Mouse (Mus musculus): ENCODE data around the gene Iglon5. TPM values are rescaled to one million over a fixed set of nuclear protein-coding genes. Genes with fewer than 3 reads are reported as not detected.

The Iglon5 gene
- total RNA-seq, 4 experiments from 2014 or later, result 21.4 to 23.8 (median 22.9) TPM

DNA sequence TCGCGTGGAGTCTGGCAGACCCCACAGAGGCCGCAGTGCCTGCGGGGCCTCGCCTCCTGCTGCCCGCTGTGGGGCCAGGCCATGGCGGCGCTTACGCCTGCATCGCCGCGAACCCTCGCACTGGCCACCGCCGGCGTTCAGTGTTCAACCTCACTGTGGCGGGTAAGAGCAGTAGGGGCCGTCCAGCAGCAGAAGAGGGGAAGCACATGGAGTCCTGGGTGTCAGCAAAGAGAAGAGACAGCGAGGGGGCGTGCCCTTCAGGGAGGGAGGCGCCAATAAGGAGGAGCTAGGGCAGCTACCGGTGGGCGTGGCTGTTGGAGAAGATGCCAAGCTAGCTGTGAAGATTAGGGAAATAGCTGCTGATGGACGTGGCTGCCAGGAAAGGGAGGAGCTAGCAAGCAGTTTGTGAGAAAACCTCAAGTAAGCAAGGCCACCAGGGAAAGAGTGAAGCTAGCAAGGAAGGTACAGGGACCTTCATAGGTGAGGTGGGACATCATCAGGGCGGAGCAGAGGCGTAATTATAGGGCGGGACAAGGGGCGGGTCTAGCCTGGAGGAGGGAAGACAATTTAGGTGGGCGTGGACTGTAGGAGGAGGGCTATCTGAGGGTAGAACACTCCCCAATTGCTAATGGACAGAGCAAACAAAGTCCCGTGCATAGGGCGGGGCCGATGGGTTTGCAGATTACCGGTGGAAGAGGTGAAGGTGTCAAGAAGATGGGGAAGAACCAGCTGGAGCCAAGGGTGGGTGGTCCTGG, 24.4 kb downstream of the Iglon5 start:
- peak; percentile 71 to 73 for DNase-seq (ENCODE audit: low spot score in 2 of 2)

DNA sequence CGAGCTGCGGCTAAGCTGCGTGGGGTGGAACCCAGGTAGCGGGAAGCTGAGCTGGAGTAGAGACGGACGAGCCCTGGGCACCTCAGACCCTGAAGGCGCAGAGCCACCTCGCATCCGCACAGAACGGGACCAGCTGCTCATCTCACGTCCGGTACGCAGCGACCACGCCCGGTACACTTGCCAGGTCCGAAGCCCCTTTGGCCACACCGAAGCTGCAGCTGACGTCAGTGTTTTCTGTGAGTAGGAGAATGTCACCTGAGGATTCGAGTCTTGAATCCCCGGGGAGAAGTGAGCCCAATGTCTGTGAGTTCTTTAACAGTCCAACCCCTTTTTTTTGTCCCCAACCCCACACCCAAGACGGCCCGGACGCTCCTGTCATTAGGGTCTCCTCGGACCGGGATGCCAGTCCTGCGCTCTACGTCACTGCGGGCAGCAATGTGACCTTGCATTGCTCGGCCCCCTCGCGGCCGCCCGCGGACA, 25.0 kb downstream of the Iglon5 start:
- no peak for DNase-seq (ENCODE audit: low spot score in 2 of 2)

DNA sequence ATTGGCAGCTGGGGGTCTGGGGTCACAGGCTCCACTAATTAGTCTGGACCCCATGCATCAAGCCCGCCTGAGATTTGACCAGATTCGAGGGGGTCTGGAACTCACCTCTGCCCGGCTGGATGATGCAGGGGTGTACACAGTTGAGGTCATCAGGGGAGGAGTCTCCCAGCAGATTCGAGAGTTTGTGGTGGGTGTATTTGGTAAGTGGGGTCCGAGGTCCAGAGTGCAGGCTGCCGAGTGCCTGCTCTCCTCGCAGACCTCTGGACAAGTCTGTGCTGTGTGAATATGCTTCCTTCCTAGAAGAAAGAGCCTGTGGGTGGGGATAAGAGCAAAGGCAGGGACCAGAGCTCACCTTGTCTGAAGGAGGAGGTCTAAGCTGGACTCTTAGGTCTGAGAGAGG, 25.9 kb downstream of the Iglon5 start:
- DNase-seq (ENCODE audit: low spot score in 2 of 2), result no peak

DNA sequence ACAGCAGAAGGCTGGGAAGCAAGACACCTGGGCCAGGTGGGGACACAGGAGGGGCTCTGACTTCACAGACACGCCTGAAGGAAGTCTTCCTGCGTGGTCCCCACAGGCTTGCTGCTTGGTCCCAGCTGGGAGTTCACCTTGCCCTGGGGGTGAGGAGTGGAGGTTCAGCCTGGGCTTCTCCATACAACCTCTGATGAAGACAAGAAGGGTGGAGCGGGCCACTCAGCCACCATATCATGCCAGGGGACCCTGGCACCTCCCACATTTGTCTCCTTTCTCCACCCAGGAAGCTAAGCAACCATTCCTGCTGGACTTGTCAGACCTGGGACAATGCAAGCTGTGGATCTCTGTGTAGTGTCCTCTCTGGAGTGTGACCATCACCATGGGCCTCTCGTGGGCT, 27.0 kb downstream of the Iglon5 start, which contains the start of gene Vsig10l:
Gene Vsig10l, plus strand, starts transcription at position 301 of the 400 bp plus-strand sequence.
- DNase-seq (ENCODE audit: low spot score in 2 of 2), result no peak

DNA sequence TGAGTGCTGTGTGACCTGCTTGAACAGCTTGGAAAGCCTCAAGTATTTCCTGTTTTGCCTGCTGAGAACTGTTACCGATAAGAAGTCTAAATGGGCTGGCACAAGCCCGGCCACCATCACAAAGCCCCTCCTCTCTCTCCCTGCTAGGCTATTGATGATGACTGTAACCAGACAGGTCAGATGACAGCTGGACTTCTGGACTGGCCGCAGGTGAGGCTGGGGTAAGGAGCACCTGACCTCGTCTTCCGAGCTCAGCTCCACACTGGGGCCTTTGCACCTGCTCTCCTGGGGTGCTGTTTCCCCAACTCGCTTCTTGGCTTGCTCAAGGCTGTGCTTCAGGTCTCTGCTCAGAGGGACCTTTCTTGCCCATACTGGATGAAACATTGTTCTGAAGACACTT, 35.5 kb downstream of the Iglon5 start:
- no peak for DNase-seq (ENCODE audit: low spot score in 2 of 2)

DNA sequence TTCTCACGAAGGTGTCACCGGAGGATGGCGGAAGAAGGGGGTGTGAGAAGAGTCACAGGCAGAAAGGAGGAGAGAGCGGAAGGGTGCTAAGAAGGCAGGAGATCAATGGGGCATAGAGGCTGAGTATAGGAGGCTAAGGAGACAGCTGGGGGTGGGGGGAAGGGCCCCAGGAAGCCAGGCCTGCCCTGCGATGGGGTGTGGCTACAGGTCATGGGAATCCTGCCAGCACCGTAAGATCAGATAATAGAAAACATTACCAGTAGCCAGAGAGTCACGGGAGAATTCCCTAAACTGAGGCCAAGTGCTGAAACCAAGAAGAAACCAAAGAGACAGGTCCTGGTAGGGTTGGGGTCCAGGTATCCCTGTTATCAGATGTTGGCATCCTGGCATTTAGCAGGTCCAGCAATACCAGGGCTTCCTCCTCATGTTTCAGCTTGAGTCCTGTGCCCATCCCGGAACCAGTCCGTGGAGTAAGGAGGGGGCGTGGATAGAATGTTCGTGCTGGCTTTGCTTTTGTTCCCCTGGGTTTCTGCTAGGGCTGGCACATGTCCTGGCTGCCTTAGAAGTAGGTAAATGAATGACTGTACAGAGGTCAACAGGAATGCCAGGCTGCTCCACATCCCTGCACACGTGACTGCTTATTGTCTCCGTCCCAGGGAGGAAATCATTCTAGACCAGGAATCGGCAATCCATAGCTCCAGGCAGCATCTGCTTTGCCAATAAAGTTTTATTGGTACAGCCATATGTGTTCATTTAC, 36.1 kb downstream of the Iglon5 start:
- DNase-seq (ENCODE audit: low spot score in 2 of 2), result no peak

DNA sequence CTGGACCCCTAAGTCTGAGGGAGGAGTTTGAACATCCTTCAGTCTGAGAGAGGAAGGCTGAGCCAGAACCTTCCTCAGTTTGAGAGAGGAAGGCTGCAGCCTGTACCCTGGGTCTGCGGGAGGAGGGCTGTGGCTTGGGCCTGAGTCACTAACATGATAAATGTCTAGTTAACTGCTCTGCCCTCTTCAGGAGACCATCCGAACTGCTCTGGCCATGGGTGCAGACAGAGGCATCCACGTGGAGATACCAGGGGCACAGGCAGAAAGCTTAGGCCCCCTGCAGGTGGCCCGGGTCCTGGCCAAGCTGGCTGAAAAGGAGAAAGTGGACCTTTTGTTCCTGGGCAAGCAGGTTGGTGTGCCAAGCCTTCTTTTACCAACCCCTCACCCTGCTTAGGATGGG, 37.3 kb downstream of the Iglon5 start:
- no peak for DNase-seq (ENCODE audit: low spot score in 2 of 2)

DNA sequence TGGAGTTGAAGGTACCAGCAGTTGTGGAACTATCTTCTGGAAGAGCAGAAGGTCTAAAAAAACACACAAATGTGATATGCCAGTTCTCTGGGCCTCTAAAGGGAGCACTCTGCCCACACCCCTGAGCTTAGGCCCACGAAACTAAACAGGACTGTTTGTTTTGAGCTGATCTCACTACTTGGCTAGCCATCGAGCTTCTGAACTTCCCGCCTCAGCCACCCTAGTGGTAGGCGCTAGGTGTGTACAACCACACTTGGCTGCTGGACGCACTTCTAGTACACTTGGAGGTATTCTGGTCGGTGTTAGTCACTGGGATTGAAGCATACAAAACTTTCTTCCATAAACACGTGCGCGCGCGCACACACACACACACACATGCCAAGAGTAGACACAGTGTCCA, 38.1 kb downstream of the Iglon5 start:
- DNase-seq (ENCODE audit: low spot score in 2 of 2), result no peak

DNA sequence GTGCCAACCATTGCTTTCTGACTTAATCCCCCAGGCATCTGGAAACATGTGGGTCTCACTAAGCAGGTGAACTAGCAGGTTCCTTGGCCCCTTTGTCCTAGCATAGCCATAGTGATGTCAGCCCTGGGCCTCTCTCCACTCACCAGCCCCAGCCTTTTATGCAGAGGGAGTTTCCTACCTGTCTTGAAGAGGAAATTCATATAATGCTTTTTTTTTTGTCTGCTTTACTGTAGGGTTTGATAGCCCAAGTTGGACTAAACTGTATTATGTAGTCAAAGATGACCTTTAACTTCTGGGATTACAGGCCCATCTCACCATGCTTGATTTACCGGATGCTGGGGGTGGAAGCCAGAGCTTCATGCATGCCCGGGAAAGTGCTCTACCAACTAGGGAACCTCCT, 40.1 kb downstream of the Iglon5 start:
- no peak for DNase-seq (ENCODE audit: low spot score in 2 of 2)

DNA sequence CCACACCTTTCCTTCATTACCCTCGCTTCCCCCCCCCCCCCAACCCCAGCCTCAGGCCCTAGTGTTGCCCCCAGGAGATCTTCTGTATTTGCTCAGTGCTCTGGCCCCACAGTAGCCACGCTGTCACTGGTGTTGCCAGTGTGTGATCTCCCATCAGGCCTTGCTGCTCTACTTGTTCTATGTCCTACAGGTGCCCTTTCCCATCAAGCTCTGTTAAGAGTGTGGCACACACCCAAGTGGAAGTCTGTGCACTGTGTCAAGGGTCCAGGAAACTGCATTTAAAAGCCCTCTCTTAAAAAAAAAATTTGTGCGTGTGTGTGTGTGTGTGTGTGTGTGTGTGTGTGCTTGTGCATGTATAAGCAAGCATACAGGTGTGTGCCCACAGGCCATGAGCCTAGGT, 41.6 kb downstream of the Iglon5 start:
- DNase-seq (ENCODE audit: low spot score in 2 of 2), result no peak

DNA sequence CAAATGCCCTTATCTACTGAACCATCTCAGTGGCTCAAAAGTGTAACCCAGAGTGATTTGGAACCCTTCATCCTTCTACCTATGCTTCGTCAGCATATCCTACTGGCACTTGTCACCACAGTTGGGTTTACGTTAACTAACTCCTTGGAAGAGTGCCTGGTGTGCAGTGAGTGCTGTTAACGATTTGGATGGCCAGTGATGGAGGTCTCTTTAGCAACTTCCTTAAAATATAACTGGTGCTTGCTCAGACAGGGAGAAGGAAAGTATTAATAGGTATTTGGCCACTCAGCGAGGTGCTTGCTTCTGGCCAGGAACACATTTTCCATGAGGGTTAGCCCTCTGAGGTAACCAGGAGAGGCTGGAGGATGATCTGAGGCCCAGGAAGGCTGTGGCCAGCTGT, 42.1 kb downstream of the Iglon5 start:
- no peak for DNase-seq (ENCODE audit: low spot score in 2 of 2)

DNA sequence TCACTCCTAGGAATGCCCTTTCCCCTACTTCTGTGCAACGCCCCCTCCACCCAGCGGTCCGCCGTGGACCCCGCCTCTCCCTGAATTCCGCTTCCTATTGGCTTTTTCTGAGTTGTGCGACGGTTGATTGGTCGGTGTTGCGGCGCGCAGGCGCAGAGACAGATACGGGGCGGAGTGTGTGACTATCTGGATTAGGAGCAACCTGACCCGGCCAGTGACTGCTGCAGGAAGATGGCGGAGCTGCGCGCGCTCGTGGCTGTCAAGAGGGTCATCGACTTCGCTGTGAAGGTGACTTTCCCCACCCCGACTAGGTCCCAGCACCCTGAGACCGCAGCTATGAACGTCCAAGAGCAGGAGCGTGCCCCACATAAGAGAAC, 46.0 kb downstream of the Iglon5 start, which contains the start of the genes Etfb and Gm45233:
Gene Etfb, plus strand, starts transcription at position 167 of the 377 bp plus-strand sequence.
Gene Gm45233, plus strand, starts transcription at position 212 of the 377 bp plus-strand sequence.
- DNase-seq (ENCODE audit: low spot score in 2 of 2), result peak; percentile 94 to 95

DNA sequence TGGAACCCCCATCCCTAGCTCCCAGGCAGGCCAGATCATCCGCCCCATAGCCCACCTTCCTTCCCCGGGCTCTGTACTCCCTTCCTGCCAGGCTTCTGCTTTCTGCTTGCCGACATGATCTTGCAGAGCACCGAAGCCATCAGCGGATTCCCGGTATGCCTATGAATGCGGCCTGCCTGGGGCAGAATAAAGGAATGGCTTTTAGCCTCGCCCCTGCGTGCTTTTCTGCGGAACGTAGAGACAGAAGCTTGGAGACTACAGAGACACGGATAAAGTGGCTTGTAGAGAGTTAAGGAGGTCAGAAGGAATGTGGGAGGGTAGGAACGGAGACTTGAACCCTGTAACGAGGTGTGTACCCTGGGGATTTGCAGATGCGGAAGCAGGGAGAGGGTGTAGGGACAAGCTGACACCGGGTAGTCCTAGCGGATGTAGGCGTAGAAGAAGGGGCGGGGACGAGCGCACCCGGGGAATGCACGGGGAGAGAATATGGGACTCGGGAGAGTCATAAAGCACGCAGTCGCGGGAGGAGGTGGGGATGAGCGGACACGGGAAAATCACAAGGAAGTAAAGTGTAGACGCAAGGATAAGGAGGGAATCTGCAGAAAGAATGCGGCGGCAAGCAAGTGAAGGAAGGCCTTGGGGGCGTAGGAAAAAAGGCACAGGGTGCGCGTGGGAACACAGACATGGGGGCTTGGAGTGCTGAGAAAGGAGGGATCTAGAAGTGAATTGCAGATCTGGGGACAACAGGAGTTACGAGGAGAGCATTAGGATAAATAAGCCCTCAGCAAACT, 46.6 kb downstream of the Iglon5 start:
- DNase-seq (ENCODE audit: low spot score in 2 of 2), result peak; percentile 64 to 72

DNA sequence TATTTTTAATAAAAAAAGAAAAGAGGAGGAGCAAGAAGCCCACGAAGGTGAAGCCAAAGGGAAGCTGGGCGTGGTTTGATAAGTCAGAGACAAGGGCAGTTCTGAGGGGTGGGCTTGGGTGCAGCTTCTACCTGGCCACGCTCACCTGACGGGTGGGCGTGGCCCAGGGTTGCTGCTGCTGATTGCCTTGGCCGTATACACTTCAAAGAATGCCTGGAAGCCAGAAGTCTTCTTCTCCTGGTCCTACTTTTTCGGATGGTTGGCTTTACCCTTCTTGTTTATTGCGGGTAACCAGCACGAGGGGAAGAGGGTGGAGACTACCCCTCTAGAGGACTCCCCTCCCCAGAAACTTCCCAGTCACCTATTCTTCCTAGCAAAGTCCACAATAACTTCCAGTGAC, 47.2 kb downstream of the Iglon5 start:
- DNase-seq (ENCODE audit: low spot score in 2 of 2), result no peak

DNA sequence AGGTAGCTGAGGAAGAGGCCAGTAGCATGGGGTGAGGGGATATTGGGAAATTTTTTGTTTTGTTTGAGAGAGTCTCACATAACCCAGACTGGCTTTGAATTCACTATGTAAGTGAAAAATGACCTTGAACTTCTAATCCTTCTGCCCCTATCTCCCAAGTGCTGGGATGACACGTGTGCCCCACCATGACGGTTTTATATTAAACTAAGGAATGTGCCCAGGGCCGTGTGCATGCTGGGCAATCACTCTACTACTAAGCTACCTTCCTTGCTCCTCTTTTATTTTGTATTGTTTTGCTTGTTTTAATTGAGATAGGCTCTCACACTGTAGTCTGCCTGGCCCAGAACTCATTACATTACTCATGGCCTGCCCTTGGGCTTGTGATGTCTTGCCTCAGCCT, 48.8 kb downstream of the Iglon5 start:
- no peak for DNase-seq (ENCODE audit: low spot score in 2 of 2)

DNA sequence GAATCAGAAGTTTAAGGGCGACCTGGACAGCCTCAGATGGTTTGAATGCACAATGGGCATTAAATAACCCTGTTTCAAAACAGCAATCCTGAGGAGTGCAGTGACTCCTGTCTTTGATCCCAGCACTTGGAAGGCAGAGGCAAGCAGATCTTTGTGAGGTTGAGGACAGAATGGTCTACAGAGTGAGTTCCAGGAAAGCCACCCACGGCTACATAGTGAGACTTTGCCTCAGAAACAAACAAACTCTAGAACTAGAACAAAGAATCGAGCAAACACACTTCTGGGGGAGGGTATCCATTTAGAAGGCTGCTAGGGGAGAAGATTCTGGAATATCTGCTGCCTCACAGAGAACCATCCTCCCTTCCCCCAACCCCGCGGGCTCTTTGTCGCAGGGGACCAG, 49.4 kb downstream of the Iglon5 start, which contains the start of gene Cldnd2:
Gene Cldnd2, plus strand, starts transcription at position 301 of the 400 bp plus-strand sequence.
- DNase-seq (ENCODE audit: low spot score in 2 of 2), result no peak

DNA sequence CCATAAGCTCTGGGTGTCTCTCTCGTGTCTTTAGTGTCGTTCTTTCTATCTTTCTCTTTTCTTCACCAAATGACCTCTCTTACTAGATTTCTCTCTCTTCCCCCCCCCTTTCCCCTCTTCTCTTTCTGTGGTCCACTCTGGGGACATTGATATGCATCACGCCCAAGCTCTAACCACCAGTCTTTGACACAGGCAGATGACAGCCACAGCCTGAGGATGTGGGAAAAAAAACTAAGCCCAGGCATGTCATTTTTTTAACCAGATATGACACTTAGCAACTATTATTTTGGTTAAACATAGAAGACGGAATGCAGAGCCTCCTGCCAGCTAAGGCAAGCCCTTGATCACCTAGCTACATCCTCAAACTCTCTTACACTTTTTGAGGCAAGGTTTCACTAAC, 51.3 kb downstream of the Iglon5 start:
- DNase-seq (ENCODE audit: low spot score in 2 of 2), result no peak

DNA sequence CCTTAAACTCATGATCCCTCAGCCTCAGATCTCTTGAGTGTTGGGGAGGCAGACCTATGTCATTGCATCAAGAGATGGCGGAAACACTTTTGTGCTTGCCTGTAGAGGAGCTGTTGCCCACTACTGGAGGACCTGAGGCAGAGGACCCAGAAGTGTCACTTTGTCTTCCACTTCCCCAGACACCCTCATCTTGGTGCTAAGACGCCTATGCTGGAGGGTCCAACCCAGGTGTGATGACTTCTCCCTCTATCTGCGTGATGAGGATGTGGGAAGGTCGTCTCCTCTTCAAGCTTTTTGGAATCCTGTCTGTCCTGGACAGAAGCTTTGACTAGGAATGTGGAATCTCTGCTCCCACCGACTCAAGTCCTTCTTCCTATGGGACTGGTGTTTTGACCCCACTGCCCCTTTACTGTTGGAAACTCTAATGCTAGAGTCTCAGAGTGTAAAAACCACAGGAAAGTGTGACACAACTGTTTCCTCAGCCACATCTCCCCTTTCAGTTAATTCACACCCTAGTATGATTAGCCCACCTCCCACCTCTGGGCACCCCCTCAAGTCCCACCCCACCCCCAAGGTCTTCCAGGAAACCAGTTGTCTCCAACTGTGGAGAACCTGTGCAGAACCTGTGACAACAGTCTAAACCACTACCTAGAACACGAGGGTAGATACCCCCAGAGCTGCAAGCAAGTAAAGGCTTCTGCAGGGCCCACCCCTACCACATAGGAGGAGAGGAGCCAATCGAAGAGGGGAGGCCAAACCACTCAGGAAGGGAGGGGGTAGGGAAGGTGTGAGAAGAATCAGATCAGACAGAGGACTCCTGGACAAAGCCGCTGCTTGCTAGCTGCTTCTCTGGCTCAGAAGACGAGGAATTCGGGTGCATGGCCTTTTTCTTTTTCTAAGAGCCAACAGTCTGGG, 53.3 kb downstream of the Iglon5 start, which contains the start of gene Nkg7:
Gene Nkg7, plus strand, starts transcription at position 733 of the 915 bp plus-strand sequence.
- DNase-seq (ENCODE audit: low spot score in 2 of 2), result no peak

DNA sequence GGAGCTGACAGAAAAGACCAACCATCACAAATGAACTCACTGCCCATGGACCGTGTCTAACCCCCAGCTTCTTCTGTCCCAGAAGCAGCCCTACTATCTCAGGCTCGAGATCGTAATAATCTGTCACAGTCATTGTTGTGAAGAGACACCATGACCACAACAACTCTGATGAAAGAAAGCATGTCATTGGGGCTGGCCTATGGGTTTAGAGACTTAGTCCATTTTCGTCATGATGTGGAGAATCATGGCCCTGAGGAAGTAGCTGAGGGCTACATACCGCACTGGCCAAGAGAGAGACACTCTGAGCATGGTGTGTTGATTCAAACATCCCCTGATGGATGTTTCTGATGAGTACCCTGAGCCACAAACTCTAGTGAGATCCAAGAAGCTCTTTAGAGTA, 55.2 kb downstream of the Iglon5 start:
- DNase-seq (ENCODE audit: low spot score in 2 of 2), result no peak

DNA sequence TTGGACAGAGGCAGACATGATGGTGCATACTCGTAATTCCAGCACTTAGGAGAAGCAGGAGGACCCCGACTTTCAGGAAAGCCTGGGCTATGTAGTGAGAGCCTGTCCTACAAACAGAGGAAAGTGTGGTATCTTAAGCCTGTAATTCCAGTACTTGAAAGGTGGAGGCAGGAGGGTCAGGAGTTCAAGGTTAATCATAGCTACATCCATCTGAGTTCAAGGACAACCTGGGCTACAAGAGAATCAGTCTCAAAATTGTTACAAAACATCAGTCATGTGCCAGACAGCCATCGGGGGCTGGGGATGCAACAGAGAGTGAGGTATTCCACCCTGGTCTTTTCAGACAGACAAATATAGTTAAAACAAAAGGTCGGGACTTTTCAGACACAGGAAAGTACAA, 57.0 kb downstream of the Iglon5 start:
- DNase-seq (ENCODE audit: low spot score in 2 of 2), result no peak

Measured in layer of hippocampus, adult 8-10 months (tissue).